Mouse (Mus musculus): ENCODE data around the gene Plk5. TPM values are rescaled to one million over a fixed set of nuclear protein-coding genes. Genes with fewer than 3 reads are reported as not detected.
A peak's percentile ranks its signal among the peaks of the same experiment; 100 is the strongest.
"Not testable (repeated sequence)": the region's sequence is repeated elsewhere in the genome, so short reads cannot be mapped to it uniquely, and the experiment has no call there.

Gene Plk5
- polyA plus RNA-seq, 1 experiment from 2014 or later: 2.2 TPM

- Histone ChIP-seq H3K4me3 (no peak overlapping the region), H3K9me3 (no peaks in the 10 kb centered on the region), H3K27me3 (peaks cover 44% of the 10 kb centered on the region), H3K9ac (no peak overlapping the region), H3K36me3 (no peaks in the 10 kb centered on the region), H3K4me1 (peaks cover 3% of the 10 kb centered on the region; the same call in 1 of the 2 replicates), H3K27ac (no peak overlapping the region), H3K4me2 (replicated peaks) (no peak overlapping the region)
- ATAC-seq (ENCODE audit: low FRiP score, low read depth): no peak
- WGBS: 84% methylated on average over 12 of the region's 12 CpGs
These were observed 20.0 kb upstream of the Plk5 start for GRCm38 (mm10) chr10:80336263-80336662.

GRCm38 (mm10) chr10:80339941-80340750 lies 16.1 kb upstream of the Plk5 start:
- no peak overlapping the region for H3K27ac ChIP-seq
- H3K4me2 ChIP-seq (replicated peaks): peak overlapping the region; percentile 50
- peak; percentile 20; the same call in 1 of the 2 replicates for ATAC-seq (ENCODE audit: low FRiP score, low read depth)
- H3K36me3 ChIP-seq: no peaks in the 10 kb centered on the region
- no peaks in the 10 kb centered on the region for H3K9me3 ChIP-seq
- peaks cover 63% of the 10 kb centered on the region for H3K27me3 ChIP-seq
- H3K9ac ChIP-seq: peak overlapping the region; percentile 25; the same call in 1 of the 2 replicates
- 23% methylated on average over 19 of the region's 19 CpGs for WGBS
- peaks cover 32% of the 10 kb centered on the region for H3K4me1 ChIP-seq
- peak overlapping the region; percentile 12; the same call in 1 of the 2 replicates for H3K4me3 ChIP-seq

GRCm38 (mm10) chr10:80341026-80341425 lies 15.2 kb upstream of the Plk5 start:
- 14% methylated on average over 21 of the region's 21 CpGs for WGBS

GRCm38 (mm10) chr10:80341491-80342304 lies 14.6 kb upstream of the Plk5 start:
- Histone ChIP-seq H3K36me3 (no peaks in the 10 kb centered on the region), H3K9me3 (no peaks in the 10 kb centered on the region), H3K9ac (no peak overlapping the region), H3K27me3 (peaks cover 78% of the 10 kb centered on the region), H3K4me1 (peaks cover 35% of the 10 kb centered on the region), H3K4me2 (replicated peaks) (peak overlapping the region; percentile 59), H3K27ac (no peak overlapping the region), H3K4me3 (peak overlapping the region; percentile 36)
- ATAC-seq (ENCODE audit: low FRiP score, low read depth): no peak
- WGBS: 2% methylated on average over 47 of the region's 47 CpGs

More at GRCm38 (mm10) chr10:80341026-80341425, 15.2 kb upstream of the Plk5 start:
- H3K9me3 ChIP-seq: no peaks in the 10 kb centered on the region
- H3K9ac ChIP-seq: no peak overlapping the region
- peaks cover 71% of the 10 kb centered on the region for H3K27me3 ChIP-seq
- H3K36me3 ChIP-seq: no peaks in the 10 kb centered on the region
- ATAC-seq (ENCODE audit: low FRiP score, low read depth): no peak
- no peak overlapping the region for H3K4me3 ChIP-seq
- H3K4me1 ChIP-seq: peaks cover 35% of the 10 kb centered on the region
- no peak overlapping the region for H3K4me2 ChIP-seq (replicated peaks)
- no peak overlapping the region for H3K27ac ChIP-seq

- H3K9me3 ChIP-seq: no peaks in the 10 kb centered on the region
- peaks cover 84% of the 10 kb centered on the region for H3K27me3 ChIP-seq
- peak overlapping the region; percentile 59 for H3K4me2 ChIP-seq (replicated peaks)
- H3K4me3 ChIP-seq: peak overlapping the region; percentile 36
- WGBS: 1% methylated on average over 26 of the region's 26 CpGs
- no peaks in the 10 kb centered on the region for H3K36me3 ChIP-seq
- peaks cover 35% of the 10 kb centered on the region for H3K4me1 ChIP-seq
- no peak for ATAC-seq (ENCODE audit: low FRiP score, low read depth)
- H3K9ac ChIP-seq: peak overlapping the region; percentile 25; the same call in 1 of the 2 replicates
- H3K27ac ChIP-seq: no peak overlapping the region
These were observed 13.9 kb upstream of the Plk5 start for GRCm38 (mm10) chr10:80342305-80342748.

GRCm38 (mm10) chr10:80342749-80343424 lies 13.4 kb upstream of the Plk5 start:
- H3K4me2 ChIP-seq (replicated peaks): peak overlapping the region; percentile 59
- peaks cover 89% of the 10 kb centered on the region for H3K27me3 ChIP-seq
- H3K27ac ChIP-seq: no peak overlapping the region
- H3K4me3 ChIP-seq: peak overlapping the region; percentile 36
- H3K9ac ChIP-seq: peak overlapping the region; percentile 25; the same call in 1 of the 2 replicates
- no peaks in the 10 kb centered on the region for H3K36me3 ChIP-seq
- peak; percentile 70 for ATAC-seq (ENCODE audit: low FRiP score, low read depth)
- under 1% methylated on average over 29 of the region's 33 CpGs for WGBS
- peaks cover 37% of the 10 kb centered on the region for H3K4me1 ChIP-seq
- no peaks in the 10 kb centered on the region for H3K9me3 ChIP-seq

GRCm38 (mm10) chr10:80343425-80343895 lies 12.8 kb upstream of the Plk5 start:
- WGBS: 31% methylated on average over 13 of the region's 13 CpGs
- Histone ChIP-seq H3K9me3 (no peaks in the 10 kb centered on the region), H3K27ac (no peak overlapping the region), H3K27me3 (peaks cover 91% of the 10 kb centered on the region), H3K36me3 (no peaks in the 10 kb centered on the region), H3K4me3 (peak overlapping the region; percentile 36), H3K4me1 (peaks cover 43% of the 10 kb centered on the region), H3K9ac (no peak overlapping the region), H3K4me2 (replicated peaks) (peak overlapping the region; percentile 59)
- peak; percentile 6; the same call in 1 of the 2 replicates for ATAC-seq (ENCODE audit: low FRiP score, low read depth)

- peaks cover 98% of the 10 kb centered on the region for H3K27me3 ChIP-seq
- H3K27ac ChIP-seq: no peak overlapping the region
- no peak overlapping the region for H3K4me3 ChIP-seq
- H3K9me3 ChIP-seq: no peaks in the 10 kb centered on the region
- H3K4me2 ChIP-seq (replicated peaks): 0 out of 2 replicates have a peak overlapping the region, but pooled peaks have one; percentile 59
- ATAC-seq (ENCODE audit: low FRiP score, low read depth): no peak
- no peak overlapping the region for H3K9ac ChIP-seq
- no peaks in the 10 kb centered on the region for H3K36me3 ChIP-seq
- H3K4me1 ChIP-seq: peaks cover 50% of the 10 kb centered on the region
- WGBS: 34% methylated on average over 9 of the region's 9 CpGs
These were observed 12.1 kb upstream of the Plk5 start for GRCm38 (mm10) chr10:80344131-80344661.

GRCm38 (mm10) chr10:80345122-80345521 lies 11.1 kb upstream of the Plk5 start:
- WGBS: under 1% methylated on average over 15 of the region's 16 CpGs
- Histone ChIP-seq H3K36me3 (no peaks in the 10 kb centered on the region), H3K9me3 (no peaks in the 10 kb centered on the region), H3K4me2 (replicated peaks) (peak overlapping the region; percentile 34), H3K27ac (no peak overlapping the region), H3K4me3 (peak overlapping the region; percentile 16), H3K4me1 (peaks cover 51% of the 10 kb centered on the region), H3K9ac (peak overlapping the region; percentile 31; the same call in 1 of the 2 replicates), H3K27me3 (peaks cover 100% of the 10 kb centered on the region)
- no peak for ATAC-seq (ENCODE audit: low FRiP score, low read depth)

GRCm38 (mm10) chr10:80345929-80346328 lies 10.3 kb upstream of the Plk5 start:
- not testable (repeated sequence) for H3K27ac ChIP-seq; H3K9me3 ChIP-seq; H3K4me2 ChIP-seq (replicated peaks); ATAC-seq (ENCODE audit: low FRiP score, low read depth); H3K4me3 ChIP-seq; H3K36me3 ChIP-seq
- Histone ChIP-seq H3K4me1 (peaks cover 51% of the 10 kb centered on the region), H3K27me3 (peaks cover 100% of the 10 kb centered on the region), H3K9ac (0 out of 2 replicates have a peak overlapping the region, but pooled peaks have one; percentile 19)
- WGBS: 76% methylated on average over 6 of the region's 6 CpGs

GRCm38 (mm10) chr10:80347514-80347967 lies 8.7 kb upstream of the Plk5 start:
- no peak for ATAC-seq (ENCODE audit: low FRiP score, low read depth)
- Histone ChIP-seq H3K27me3 (peaks cover 100% of the 10 kb centered on the region), H3K36me3 (no peaks in the 10 kb centered on the region), H3K4me1 (peaks cover 39% of the 10 kb centered on the region), H3K4me3 (peak overlapping the region; percentile 35), H3K9me3 (no peaks in the 10 kb centered on the region), H3K4me2 (replicated peaks) (peak overlapping the region; percentile 56), H3K9ac (peak overlapping the region; percentile 48; the same call in 1 of the 2 replicates), H3K27ac (no peak overlapping the region)
- WGBS: 11% methylated on average over 17 of the region's 17 CpGs

All from limb, embryonic 13.5 days (tissue).